Mouse (Mus musculus) MEL (cell line): Measurements from ENCODE around the gene Tuba3b. TPM values are rescaled to one million over a fixed set of nuclear protein-coding genes. Genes with fewer than 3 reads are reported as not detected.

Source experiments
- DNase-seq: peaks from one replicate; pipeline ENCODE4 v3.0.0; 2011; ENCODE audit warnings: low read depth, low spot score
- H3K27ac ChIP-seq: 2 replicates; pipeline ENCODE4 v1.5.1; 2012; ENCODE audit warnings: low read depth, mild to moderate bottlenecking, control low read depth, low read length, moderate library complexity; ENCODE audit not compliant: control insufficient read depth
- H3K27me3 ChIP-seq, 2 experiments: fragments of 150-350 bp in 1 of 2; sonication (generic) in 1 of 2; 2 replicates each; pipeline ENCODE4 v1.6.1; 2012; ENCODE audit warnings: low read length in 2 of 2, mild to moderate bottlenecking in 2 of 2, improper control_type of control experiment in 1 of 2, moderate library complexity in 1 of 2; ENCODE audit not compliant: insufficient read depth in 2 of 2, control insufficient read depth in 1 of 2
- H3K36me3 ChIP-seq, 2 experiments: 2 replicates each; pipeline ENCODE4 v1.6.1; 2012 to 2014; ENCODE audit warnings: low read length in 2 of 2, improper control_type of control experiment in 1 of 2, inconsistent platforms in 1 of 2, mild to moderate bottlenecking in 1 of 2; ENCODE audit not compliant: insufficient read depth in 2 of 2, control insufficient read depth in 1 of 2
- H3K4me1 ChIP-seq, 2 experiments: fragments of 150-350 bp in 1 of 2; sonication (generic) in 1 of 2; 2 replicates each; pipeline ENCODE4 v1.6.1; 2012; ENCODE audit warnings: low read length in 2 of 2, improper control_type of control experiment in 1 of 2, mild to moderate bottlenecking in 1 of 2; ENCODE audit not compliant: insufficient read depth in 2 of 2, control insufficient read depth in 1 of 2
- H3K4me3 ChIP-seq, 2 experiments: fragments of 150-350 bp in 1 of 2; sonication (generic) in 1 of 2; 2 replicates each; pipeline ENCODE4 v1.5.1; 2012; ENCODE audit warnings: low read depth in 2 of 2, low read length in 2 of 2, mild to moderate bottlenecking in 2 of 2, moderate library complexity in 2 of 2, control low read depth in 1 of 2, improper control_type of control experiment in 1 of 2; ENCODE audit not compliant: control insufficient read depth in 1 of 2, insufficient read depth in 1 of 2
- H3K79me2 ChIP-seq: 2 replicates; pipeline ENCODE4 v1.6.1; 2012; ENCODE audit warnings: mild to moderate bottlenecking, low read length, moderate library complexity; ENCODE audit not compliant: control insufficient read depth, poor library complexity, insufficient read depth
- H3K9ac ChIP-seq: 2 replicates; pipeline ENCODE4 v1.6.1; 2012; ENCODE audit warnings: low read depth, mild to moderate bottlenecking, control low read depth, low read length, moderate library complexity; ENCODE audit not compliant: control insufficient read depth, poor library complexity, severe bottlenecking
- H3K9me3 ChIP-seq: fragments of 150-350 bp; sonication (generic); replicated peaks from 2 replicates; pipeline ENCODE4 v1.6.1; 2012; ENCODE audit warnings: mild to moderate bottlenecking, low read length, improper control_type of control experiment, moderate library complexity; ENCODE audit not compliant: insufficient read depth
- CHD2 ChIP-seq: IDR thresholded peaks from 2 replicates; pipeline ENCODE4 v1.6.1; 2011; ENCODE audit warnings: low read length, improper control_type of control experiment
- CTCF ChIP-seq, 3 experiments: IDR thresholded peaks in 2 of 3; conservative IDR thresholded peaks in 1 of 3; 2 replicates each; pipeline ENCODE4 v1.5.1; 2011 to 2012; ENCODE audit warnings: low read length in 3 of 3, low read depth in 2 of 3, mild to moderate bottlenecking in 2 of 3, improper control_type of control experiment in 1 of 3, inconsistent platforms in 1 of 3, mixed read lengths in 1 of 3, moderate library complexity in 1 of 3; ENCODE audit not compliant: control insufficient read depth in 1 of 3, insufficient read depth in 1 of 3, poor library complexity in 1 of 3, severe bottlenecking in 1 of 3
- GATA1 ChIP-seq: IDR thresholded peaks from 2 replicates; pipeline ENCODE4 v1.6.1; 2011; ENCODE audit warnings: low read depth, low read length, improper control_type of control experiment
- HCFC1 ChIP-seq: IDR thresholded peaks from 2 replicates; pipeline ENCODE4 v1.6.1; 2012; ENCODE audit warnings: low read depth, mild to moderate bottlenecking, inconsistent platforms, low read length, improper control_type of control experiment, moderate library complexity
- JUND ChIP-seq: IDR thresholded peaks from 2 replicates; pipeline ENCODE4 v1.6.1; 2011; ENCODE audit warnings: low read depth, mild to moderate bottlenecking, improper control_type of control experiment, low read length
- KAT2A ChIP-seq: conservative IDR thresholded peaks from 2 replicates; pipeline ENCODE4 v1.6.1; 2012; ENCODE audit warnings: low read depth, low read length, improper control_type of control experiment, inconsistent platforms
- MAFK ChIP-seq: IDR thresholded peaks from 2 replicates; pipeline ENCODE4 v1.6.1; 2011; ENCODE audit warnings: low read depth, mild to moderate bottlenecking, low read length, improper control_type of control experiment, borderline replicate concordance
- MEF2A ChIP-seq: IDR thresholded peaks from 2 replicates; pipeline ENCODE4 v1.6.1; 2014; ENCODE audit warnings: low read depth, mild to moderate bottlenecking, inconsistent platforms, low read length, improper control_type of control experiment; ENCODE audit not compliant: poor library complexity, insufficient replicate concordance, severe bottlenecking; ENCODE audit errors: extremely low read depth
- MXI1 ChIP-seq: IDR thresholded peaks from 2 replicates; pipeline ENCODE4 v1.6.1; 2011; ENCODE audit warnings: mild to moderate bottlenecking, low read depth, low read length, improper control_type of control experiment
- NELFE ChIP-seq: IDR thresholded peaks from 2 replicates; pipeline ENCODE4 v1.6.1; 2011; ENCODE audit warnings: low read depth, low read length, improper control_type of control experiment
- RCOR1 ChIP-seq: IDR thresholded peaks from 2 replicates; pipeline ENCODE4 v1.6.1; 2012; ENCODE audit warnings: low read depth, mild to moderate bottlenecking, inconsistent platforms, low read length, improper control_type of control experiment
- SIN3A ChIP-seq: IDR thresholded peaks from 2 replicates; pipeline ENCODE4 v1.6.1; 2012; ENCODE audit warnings: low read length, improper control_type of control experiment, inconsistent platforms
- SMC3 ChIP-seq: IDR thresholded peaks from 2 replicates; pipeline ENCODE4 v1.6.1; 2011; ENCODE audit warnings: low read depth, low read length, improper control_type of control experiment
- TAL1 ChIP-seq: IDR thresholded peaks from 2 replicates; pipeline ENCODE4 v1.6.1; 2012; ENCODE audit warnings: mild to moderate bottlenecking, inconsistent platforms, low read length, moderate library complexity, mixed read lengths
- TBP ChIP-seq: IDR thresholded peaks from 2 replicates; pipeline ENCODE4 v1.8.0; 2011; ENCODE audit warnings: low read depth, low read length, improper control_type of control experiment
- TCF12 ChIP-seq: IDR thresholded peaks from 2 replicates; pipeline ENCODE4 v1.6.1; 2014; ENCODE audit warnings: low read depth, mild to moderate bottlenecking, inconsistent platforms, low read length, improper control_type of control experiment, moderate library complexity
- ZC3H11A ChIP-seq: IDR thresholded peaks from 2 replicates; pipeline ENCODE4 v1.6.1; 2012; ENCODE audit warnings: low read depth, mild to moderate bottlenecking, inconsistent platforms, low read length, improper control_type of control experiment
- ZKSCAN1 ChIP-seq: IDR thresholded peaks from 2 replicates; pipeline ENCODE4 v1.6.1; 2012; ENCODE audit warnings: low read depth, mild to moderate bottlenecking, inconsistent platforms, low read length, improper control_type of control experiment, moderate library complexity
- ZMIZ1 ChIP-seq: IDR thresholded peaks from 2 replicates; pipeline ENCODE4 v1.6.1; 2012; ENCODE audit warnings: low read depth, mild to moderate bottlenecking, inconsistent platforms, low read length, improper control_type of control experiment, moderate library complexity
- ZNF384 ChIP-seq: IDR thresholded peaks from 2 replicates; pipeline ENCODE4 v1.6.1; 2012; ENCODE audit warnings: low read depth, mild to moderate bottlenecking, inconsistent platforms, low read length, improper control_type of control experiment
- polyA plus RNA-seq, 2 experiments: library from polyadenylated mRNA; stranded (reverse) in 1 of 2; unstranded in 1 of 2; fragments of >175 nt in 1 of 2; fragments of >200 nt in 1 of 2; gene quantifications; 2 replicates each; pipeline versions ENCODE4 v1.2.1 to v1.2.4; 2012; ENCODE audit warnings: low replicate concordance in 2 of 2, low read depth in 1 of 2; ENCODE audit not compliant: insufficient read length in 2 of 2, insufficient read depth in 1 of 2, missing spikeins in 1 of 2
- total RNA-seq: library from RNA; depleted of rRNA; stranded (reverse); fragments of 300-350 nt; gene quantifications from 2 replicates; pipeline ENCODE4 v1.2.3, GENCODE M21; 2012

The Tuba3b gene
- total and polyA plus RNA-seq, 3 experiments = 0.06 to 0.23 TPM; not detected in 1

DNA sequence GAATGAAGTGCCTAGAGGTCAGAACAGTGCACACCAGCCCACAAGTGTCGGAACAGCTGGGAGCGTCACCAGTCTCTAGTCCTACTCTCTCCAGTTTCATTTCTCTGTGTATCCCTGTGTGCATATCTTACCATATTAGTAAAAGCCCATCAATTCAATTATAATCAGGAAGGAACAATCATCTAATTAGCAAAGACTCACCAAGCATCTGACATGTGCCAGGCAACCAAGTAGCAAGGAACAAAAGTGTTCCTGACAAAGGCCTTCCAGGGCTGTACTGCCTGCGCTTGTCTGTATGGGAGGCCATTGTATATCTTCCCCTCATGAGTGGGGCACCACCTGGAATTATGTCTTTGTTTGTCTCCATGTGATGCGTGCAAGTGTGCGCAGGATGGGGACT lies 4.7 kb upstream of the Tuba3b start:
- DNase-seq = no peak
- Histone ChIP-seq H3K27me3 (no peaks in the 10 kb centered on the region), H3K4me3 (no peak overlapping the region), H3K4me1 (no peaks in the 10 kb centered on the region), H3K9me3 (no peaks in the 10 kb centered on the region), H3K27ac (no peak overlapping the region), H3K36me3 (no peaks in the 10 kb centered on the region), H3K79me2 (no peaks in the 10 kb centered on the region), H3K9ac (no peak overlapping the region)
- TF ChIP-seq MAFK (no peak), MXI1 (no peak), NELFE (no peak), ZMIZ1 (no peak), TBP (no peak), GATA1 (no peak), JUND (no peak), CHD2 (no peak), SIN3A (no peak), ZNF384 (no peak), KAT2A (no peak), HCFC1 (no peak), ZC3H11A (no peak), TCF12 (no peak), MEF2A (no peak), SMC3 (no peak), CTCF (IDR thresholded peaks at IDR 0.05 in 2 of 3, conservative IDR thresholded peaks at IDR 0.05 in 1 of 3; ENCODE audit: control insufficient read depth in 1 of 3, insufficient read depth in 1 of 3, low read depth in 2 of 3, low read length in 3 of 3, poor library complexity in 1 of 3, severe bottlenecking in 1 of 3) (no peak), ZKSCAN1 (no peak), TAL1 (no peak)

- no peaks in the 10 kb centered on the region for H3K36me3 ChIP-seq
- no peak for DNase-seq
- H3K27ac ChIP-seq = no peak overlapping the region
- H3K79me2 ChIP-seq = no peaks in the 10 kb centered on the region
- H3K27me3 ChIP-seq = no peaks in the 10 kb centered on the region
- H3K9ac ChIP-seq = no peak overlapping the region
- no peaks in the 10 kb centered on the region for H3K4me1 ChIP-seq
- H3K4me3 ChIP-seq = no peak overlapping the region
- H3K9me3 ChIP-seq = no peaks in the 10 kb centered on the region
- TF ChIP-seq SIN3A (no peak), ZNF384 (no peak), RCOR1 (no peak), CHD2 (no peak), KAT2A (no peak), GATA1 (no peak), MAFK (no peak), SMC3 (no peak)
Observed at GRCm38 (mm10) chr6:145612611-145613010, 2.9 kb upstream of the Tuba3b start.
